Mouse (Mus musculus): ENCODE measurements around the gene Gm47996. TPM values are rescaled to one million over a fixed set of nuclear protein-coding genes. Genes with fewer than 3 reads are reported as not detected.

Gene Gm47996
- total and polyA plus RNA-seq, 2 experiments: not detected

DNA sequence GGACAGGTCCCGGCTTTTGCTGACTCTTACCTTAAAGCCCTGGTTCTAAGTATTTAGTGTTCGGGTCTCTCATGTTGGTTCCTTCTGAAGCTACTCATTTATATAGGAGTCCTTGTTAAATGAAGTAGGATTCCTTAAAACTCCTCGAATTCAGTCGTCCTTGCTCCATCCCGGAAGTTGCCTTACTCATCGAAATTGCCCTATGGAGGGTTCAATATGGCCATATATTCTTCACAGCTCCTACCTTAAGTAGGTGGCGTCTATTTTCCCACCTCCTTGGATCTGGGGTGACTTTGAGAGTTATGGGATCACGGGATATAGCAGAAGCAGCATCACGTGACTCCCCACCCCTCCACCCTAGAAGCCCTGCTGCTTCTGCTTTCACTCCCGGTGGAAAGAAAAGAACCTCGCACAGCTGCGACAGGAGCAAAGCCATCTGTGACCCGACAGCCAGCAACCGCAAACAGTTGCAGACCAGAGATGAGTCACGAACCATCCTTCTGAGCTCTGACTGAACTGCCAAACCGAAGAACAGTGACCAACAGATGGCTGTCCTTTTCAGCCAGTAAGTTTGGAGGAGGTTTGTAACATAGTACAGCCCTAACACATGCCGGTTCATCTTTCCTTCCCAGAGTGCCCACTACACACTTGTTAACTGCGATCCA, 40.7 kb downstream of the Gm47996 start:
- Histone ChIP-seq H3K4me3 (ENCODE audit: insufficient read depth, low read depth, low read length) (peak overlapping the region; percentile 37; the same call in 1 of the 2 replicates), H3K27ac (replicated peaks; ENCODE audit: insufficient read depth, low read depth, low read length) (no peak overlapping the region), H3K9ac (ENCODE audit: low read depth, low read length) (no peak overlapping the region), H3K27me3 (ENCODE audit: control insufficient read depth, insufficient read depth, low read length) (no peaks in the 10 kb centered on the region), H3K4me1 (ENCODE audit: control insufficient read depth, insufficient read depth, low read length) (no peaks in the 10 kb centered on the region), H3K36me3 (ENCODE audit: control insufficient read depth, insufficient read depth, low read length) (no peaks in the 10 kb centered on the region), H3K79me2 (ENCODE audit: control insufficient read depth, insufficient read depth, low read length) (no peaks in the 10 kb centered on the region)
- 65% methylated on average over 18 of the region's 18 CpGs for WGBS
- DNase-seq (ENCODE audit: extremely low read depth, low read depth, low spot score): no peak
- TF ChIP-seq CTCF (IDR thresholded peaks at IDR 0.05; ENCODE audit: low read depth, low read length) (no peak), POLR2A (IDR thresholded peaks at IDR 0.05; ENCODE audit: extremely low read depth, insufficient read depth, low read length) (no peak)

DNA sequence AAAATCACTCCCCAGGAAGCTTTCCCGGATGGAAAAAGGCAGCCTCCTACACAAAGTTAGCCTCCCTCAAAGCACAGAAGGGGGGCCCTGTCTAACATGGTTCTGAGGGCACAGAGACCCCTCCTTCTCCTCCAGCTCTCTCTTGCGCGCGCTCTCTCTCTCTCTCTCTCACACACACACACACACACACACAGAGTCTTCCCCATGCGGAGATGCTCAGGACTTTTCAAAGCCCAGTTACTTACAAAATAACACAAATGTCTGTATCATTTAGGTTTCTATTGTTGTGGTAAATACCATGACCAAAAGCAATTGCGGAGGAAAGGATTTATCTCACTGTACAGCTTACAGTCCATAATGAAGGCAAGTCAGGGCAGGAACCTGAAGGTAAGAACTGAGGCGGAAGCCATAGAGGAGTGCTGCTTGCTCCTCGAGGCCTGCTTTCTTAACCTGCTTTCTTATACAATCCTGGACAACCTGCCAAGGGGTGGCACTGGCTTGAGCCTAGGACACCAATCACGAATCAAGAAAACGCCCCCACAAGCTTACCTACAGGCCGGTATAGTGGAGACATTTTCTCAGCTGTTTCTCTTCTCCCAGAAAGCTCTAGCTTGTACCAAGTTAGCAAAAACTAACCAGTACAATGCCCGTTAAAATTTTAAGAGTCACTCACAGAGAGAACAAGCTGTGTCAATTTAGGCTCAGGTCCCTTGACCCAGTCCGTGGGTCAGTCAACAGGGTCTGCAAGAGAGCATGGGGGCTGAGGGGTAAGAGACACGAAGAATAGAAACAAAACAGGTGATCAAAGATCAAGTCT, 41.5 kb downstream of the Gm47996 start:
- no peaks in the 10 kb centered on the region for H3K4me1 ChIP-seq (ENCODE audit: control insufficient read depth, insufficient read depth, low read length)
- H3K79me2 ChIP-seq (ENCODE audit: control insufficient read depth, insufficient read depth, low read length): no peaks in the 10 kb centered on the region
- H3K36me3 ChIP-seq (ENCODE audit: control insufficient read depth, insufficient read depth, low read length): no peaks in the 10 kb centered on the region
- 88% methylated on average over 14 of the region's 14 CpGs for WGBS
- TF ChIP-seq CTCF (IDR thresholded peaks at IDR 0.05; ENCODE audit: low read depth, low read length) (no peak), POLR2A (IDR thresholded peaks at IDR 0.05; ENCODE audit: extremely low read depth, insufficient read depth, low read length) (no peak)
- H3K27me3 ChIP-seq (ENCODE audit: control insufficient read depth, insufficient read depth, low read length): no peaks in the 10 kb centered on the region
- no peak for DNase-seq (ENCODE audit: extremely low read depth, low read depth, low spot score)
- no peak overlapping the region for H3K27ac ChIP-seq (replicated peaks; ENCODE audit: insufficient read depth, low read depth, low read length)
- no peak overlapping the region for H3K4me3 ChIP-seq (ENCODE audit: insufficient read depth, low read depth, low read length)
- H3K9ac ChIP-seq (ENCODE audit: low read depth, low read length): no peak overlapping the region

DNA sequence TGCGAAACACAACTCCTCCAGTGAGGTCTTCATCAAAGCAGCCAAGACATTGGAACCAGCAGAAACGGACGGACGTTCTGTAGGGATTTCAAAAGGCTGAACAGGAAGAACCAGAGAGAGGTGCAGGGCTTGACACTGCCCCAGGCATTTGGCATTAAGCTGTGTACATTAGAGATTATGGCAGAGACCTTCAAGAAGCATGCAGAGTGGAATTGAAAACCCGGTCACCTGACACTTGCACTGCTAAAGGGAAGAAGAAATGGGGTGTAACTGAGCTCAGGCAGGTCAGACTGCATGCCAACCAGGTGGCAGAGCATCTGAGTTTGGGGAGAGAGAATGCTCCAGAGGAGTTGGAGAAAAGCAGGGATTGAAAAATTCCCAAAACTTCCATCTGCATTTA, 45.5 kb downstream of the Gm47996 start:
- Histone ChIP-seq H3K4me3 (ENCODE audit: insufficient read depth, low read depth, low read length) (no peak overlapping the region), H3K27ac (replicated peaks; ENCODE audit: insufficient read depth, low read depth, low read length) (no peak overlapping the region), H3K36me3 (ENCODE audit: control insufficient read depth, insufficient read depth, low read length) (no peaks in the 10 kb centered on the region), H3K4me1 (ENCODE audit: control insufficient read depth, insufficient read depth, low read length) (no peaks in the 10 kb centered on the region), H3K9ac (ENCODE audit: low read depth, low read length) (no peak overlapping the region), H3K27me3 (ENCODE audit: control insufficient read depth, insufficient read depth, low read length) (no peaks in the 10 kb centered on the region), H3K79me2 (ENCODE audit: control insufficient read depth, insufficient read depth, low read length) (no peaks in the 10 kb centered on the region)
- no peak for TF ChIP-seq CTCF (IDR thresholded peaks at IDR 0.05; ENCODE audit: low read depth, low read length)
- TF ChIP-seq POLR2A (IDR thresholded peaks at IDR 0.05; ENCODE audit: extremely low read depth, insufficient read depth, low read length): no peak
- 79% methylated on average over 5 of the region's 5 CpGs for WGBS
- no peak for DNase-seq (ENCODE audit: extremely low read depth, low read depth, low spot score)

DNA sequence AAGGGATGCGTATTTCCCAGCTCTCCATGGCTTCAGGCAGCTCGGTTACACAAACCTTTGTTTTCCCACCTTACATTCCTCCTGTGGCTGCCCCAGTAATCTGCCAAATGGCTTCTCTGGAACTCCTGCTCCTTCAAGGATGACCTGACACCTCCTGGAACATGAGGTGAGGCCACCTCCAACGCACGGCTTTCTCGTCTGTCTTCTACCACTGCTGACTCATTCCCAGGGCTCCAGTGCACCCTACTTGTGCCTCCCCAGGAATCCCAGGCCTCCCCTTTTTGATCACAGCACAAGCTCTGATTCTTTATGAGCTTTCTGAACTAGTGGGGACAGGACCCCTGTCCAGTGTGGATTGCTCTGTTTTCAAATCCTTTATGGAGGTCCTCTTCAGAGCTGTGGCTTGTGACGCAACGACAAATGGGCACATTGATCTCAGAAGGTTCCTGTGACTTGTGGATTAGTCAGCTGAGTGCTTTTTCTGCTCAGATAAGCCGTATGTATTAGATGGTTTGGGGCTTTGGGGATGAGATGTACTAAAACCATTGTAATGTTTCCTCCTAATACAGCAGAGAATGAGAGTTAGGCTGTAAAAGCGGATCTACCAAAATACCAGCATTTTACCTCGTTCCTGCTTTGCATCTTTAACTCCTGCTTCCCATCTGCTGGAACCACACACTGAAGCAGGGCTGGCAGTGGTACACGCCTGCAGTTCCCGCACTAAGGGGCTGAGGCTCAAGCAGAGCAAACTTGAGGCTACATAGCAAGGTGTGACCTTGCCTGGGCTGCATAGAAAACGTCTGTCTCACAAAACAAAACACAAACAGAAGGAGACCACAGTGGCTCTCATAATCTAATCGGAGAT, 48.4 kb downstream of the Gm47996 start:
- Histone ChIP-seq H3K36me3 (ENCODE audit: control insufficient read depth, insufficient read depth, low read length) (no peaks in the 10 kb centered on the region), H3K4me3 (ENCODE audit: insufficient read depth, low read depth, low read length) (no peak overlapping the region), H3K4me1 (ENCODE audit: control insufficient read depth, insufficient read depth, low read length) (no peaks in the 10 kb centered on the region), H3K9ac (ENCODE audit: low read depth, low read length) (no peak overlapping the region), H3K79me2 (ENCODE audit: control insufficient read depth, insufficient read depth, low read length) (no peaks in the 10 kb centered on the region), H3K27ac (replicated peaks; ENCODE audit: insufficient read depth, low read depth, low read length) (no peak overlapping the region), H3K27me3 (ENCODE audit: control insufficient read depth, insufficient read depth, low read length) (no peaks in the 10 kb centered on the region)
- TF ChIP-seq CTCF (IDR thresholded peaks at IDR 0.05; ENCODE audit: low read depth, low read length): no peak
- TF ChIP-seq POLR2A (IDR thresholded peaks at IDR 0.05; ENCODE audit: extremely low read depth, insufficient read depth, low read length): no peak
- DNase-seq (ENCODE audit: extremely low read depth, low read depth, low spot score): no peak
- 82% methylated on average over 14 of the region's 14 CpGs for WGBS

DNA sequence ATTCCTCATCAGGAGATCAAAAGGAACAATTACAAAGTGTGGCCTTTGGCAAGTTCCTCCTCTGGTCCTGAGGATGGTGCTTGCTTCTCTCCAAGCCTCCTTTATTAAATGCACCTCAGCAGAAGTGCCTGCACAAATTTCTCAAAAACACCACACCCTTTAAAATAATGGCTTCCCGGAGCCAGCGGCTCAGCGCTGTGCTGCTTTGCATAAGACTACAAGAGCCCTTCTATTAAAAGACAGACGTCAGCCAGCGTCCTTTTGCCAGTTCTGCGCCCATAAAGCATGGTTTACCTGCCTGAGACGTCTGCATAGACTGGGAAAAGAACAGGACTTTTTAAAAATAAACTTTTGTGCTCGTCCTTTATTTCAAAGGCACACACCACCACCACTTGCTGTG, 49.1 kb downstream of the Gm47996 start:
- Histone ChIP-seq H3K27ac (replicated peaks; ENCODE audit: insufficient read depth, low read depth, low read length) (no peak overlapping the region), H3K4me3 (ENCODE audit: insufficient read depth, low read depth, low read length) (no peak overlapping the region), H3K27me3 (ENCODE audit: control insufficient read depth, insufficient read depth, low read length) (no peaks in the 10 kb centered on the region), H3K4me1 (ENCODE audit: control insufficient read depth, insufficient read depth, low read length) (no peaks in the 10 kb centered on the region), H3K36me3 (ENCODE audit: control insufficient read depth, insufficient read depth, low read length) (no peaks in the 10 kb centered on the region), H3K9ac (ENCODE audit: low read depth, low read length) (no peak overlapping the region), H3K79me2 (ENCODE audit: control insufficient read depth, insufficient read depth, low read length) (no peaks in the 10 kb centered on the region)
- 88% methylated on average over 8 of the region's 8 CpGs for WGBS
- TF ChIP-seq CTCF (IDR thresholded peaks at IDR 0.05; ENCODE audit: low read depth, low read length) (no peak), POLR2A (IDR thresholded peaks at IDR 0.05; ENCODE audit: extremely low read depth, insufficient read depth, low read length) (no peak)
- no peak for DNase-seq (ENCODE audit: extremely low read depth, low read depth, low spot score)

Other genes starting within 250 kb of the Gm47996 start
- gene Hmcn1, start 216.7 kb upstream of the Gm47996 start, total RNA-seq (2014; rRNA removed): 2.7 and 4.5 TPM in 2 replicates
- 0.80 and 1.0 TPM in 2 replicates for gene Hmcn1, start 216.7 kb upstream of the Gm47996 start, polyA plus RNA-seq (2012; rRNA removed)
- gene Gm47985, start 27.6 kb upstream of the Gm47996 start, total RNA-seq (2014; rRNA removed): not detected in 2 replicates
- not detected in 2 replicates for gene Gm47985, start 27.6 kb upstream of the Gm47996 start, polyA plus RNA-seq (2012; rRNA removed)
- not detected in 2 replicates for gene Gm8947, start 17.8 kb upstream of the Gm47996 start, total RNA-seq (2014; rRNA removed)
- gene Gm8947, start 17.8 kb upstream of the Gm47996 start, polyA plus RNA-seq (2012; rRNA removed): not detected in 2 replicates
- not detected in 2 replicates for gene Gm47995, start 11.7 kb upstream of the Gm47996 start, total RNA-seq (2014; rRNA removed)
- gene Gm47995, start 11.7 kb upstream of the Gm47996 start, polyA plus RNA-seq (2012; rRNA removed): not detected in 2 replicates
- not detected in 2 replicates for gene 3110040M04Rik, start 6.0 kb upstream of the Gm47996 start, total RNA-seq (2014; rRNA removed)
- gene 3110040M04Rik, start 6.0 kb upstream of the Gm47996 start, polyA plus RNA-seq (2012; rRNA removed): not detected in 2 replicates
- gene Ivns1abp, start 134.3 kb downstream of the Gm47996 start, total RNA-seq (2014; rRNA removed): 105 and 111 TPM in 2 replicates
- 11.4 and 16.7 TPM in 2 replicates for gene Ivns1abp, start 134.3 kb downstream of the Gm47996 start, polyA plus RNA-seq (2012; rRNA removed)
- 20.2 and 27.0 TPM in 2 replicates for gene Swt1, start 218.3 kb downstream of the Gm47996 start, total RNA-seq (2014; rRNA removed)
- 2.5 and 6.8 TPM in 2 replicates for gene Swt1, start 218.3 kb downstream of the Gm47996 start, polyA plus RNA-seq (2012; rRNA removed)
- gene Trmt1l, start 218.4 kb downstream of the Gm47996 start, total RNA-seq (2014; rRNA removed): 15.9 TPM in 2 replicates
- gene Trmt1l, start 218.4 kb downstream of the Gm47996 start, polyA plus RNA-seq (2012; rRNA removed): 8.3 and 9.6 TPM in 2 replicates

All from liver, adult 2 months (tissue).